Mouse (Mus musculus) limb, embryonic 10.5 days (tissue): ENCODE measurements around the gene Crispld2. TPM values are rescaled to one million over a fixed set of nuclear protein-coding genes. Genes with fewer than 3 reads are reported as not detected.

ENCODE experiments used
- DNase-seq: peaks from one replicate; pipeline ENCODE4 v3.0.0-alpha.2; 2017; ENCODE audit warnings: low spot score
- H3K27ac ChIP-seq: fragments of 300-500 bp; sonication (generic); 2 replicates; pipeline ENCODE4 v1.5.1; 2016; ENCODE audit warnings: mild to moderate bottlenecking
- H3K27me3 ChIP-seq: fragments of 300-500 bp; sonication (generic); 2 replicates; pipeline ENCODE4 v1.6.1; 2016; ENCODE audit warnings: low read depth, mild to moderate bottlenecking; ENCODE audit not compliant: poor library complexity, severe bottlenecking
- H3K36me3 ChIP-seq: fragments of 300-500 bp; sonication (generic); 2 replicates; pipeline ENCODE4 v1.6.1; 2016; ENCODE audit warnings: mild to moderate bottlenecking, moderate library complexity
- H3K4me1 ChIP-seq: fragments of 300-500 bp; sonication (generic); 2 replicates; pipeline ENCODE4 v1.6.1; 2016
- H3K4me3 ChIP-seq: fragments of 300-500 bp; sonication (generic); 2 replicates; pipeline ENCODE4 v1.5.1; 2016; ENCODE audit warnings: mild to moderate bottlenecking, moderate library complexity
- H3K9me3 ChIP-seq: fragments of 300-500 bp; sonication (generic); replicated peaks from 2 replicates; pipeline ENCODE4 v1.6.1; 2016; ENCODE audit warnings: mild to moderate bottlenecking
- WGBS: fragments of 180-500 bp; shearing (Covaris S2); methylation state at CpG from one replicate; pipeline ENCODE4 v1.1.7; 2016; 5-methylcytosine and 5-hydroxymethylcytosine counted together
- polyA plus RNA-seq: library from polyadenylated mRNA; unstranded; fragments of >200 nt; fragmentation: Nextera tagmentation; extraction: Ambion mirVana; gene quantifications from 2 replicates; pipeline ENCODE4 v1.2.1, GENCODE M21; 2016

Crispld2 gene
- polyA plus RNA-seq, 1 experiment from 2014 or later, result 6.1 TPM

DNA sequence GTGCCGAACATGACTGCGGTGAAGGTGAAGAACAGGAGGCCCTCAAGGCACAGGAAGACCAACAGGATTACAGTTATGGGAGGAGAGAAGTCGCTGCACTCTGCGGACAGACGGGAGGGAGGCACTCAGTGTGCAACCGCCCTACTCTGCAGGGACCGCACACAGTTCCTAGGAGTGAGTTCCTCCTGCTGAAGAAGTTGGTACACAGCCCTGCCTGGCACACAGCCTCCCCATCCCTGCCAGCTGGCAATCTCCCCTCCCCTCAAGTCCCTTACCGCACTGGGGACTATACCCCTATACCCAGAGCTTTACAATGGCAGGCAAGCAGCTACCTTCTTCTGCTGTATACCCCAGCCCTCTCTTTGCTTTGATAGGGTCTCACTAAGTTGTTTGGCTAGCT, 91.0 kb downstream of the Crispld2 start:
- Histone ChIP-seq H3K36me3 (peaks cover 71% of the 10 kb centered on the region), H3K27ac (no peak overlapping the region), H3K27me3 (no peaks in the 10 kb centered on the region), H3K4me1 (no peaks in the 10 kb centered on the region), H3K4me3 (no peak overlapping the region), H3K9me3 (no peaks in the 10 kb centered on the region)
- DNase-seq, result no peak
- WGBS, result 93% methylated on average over 8 of the region's 8 CpGs

DNA sequence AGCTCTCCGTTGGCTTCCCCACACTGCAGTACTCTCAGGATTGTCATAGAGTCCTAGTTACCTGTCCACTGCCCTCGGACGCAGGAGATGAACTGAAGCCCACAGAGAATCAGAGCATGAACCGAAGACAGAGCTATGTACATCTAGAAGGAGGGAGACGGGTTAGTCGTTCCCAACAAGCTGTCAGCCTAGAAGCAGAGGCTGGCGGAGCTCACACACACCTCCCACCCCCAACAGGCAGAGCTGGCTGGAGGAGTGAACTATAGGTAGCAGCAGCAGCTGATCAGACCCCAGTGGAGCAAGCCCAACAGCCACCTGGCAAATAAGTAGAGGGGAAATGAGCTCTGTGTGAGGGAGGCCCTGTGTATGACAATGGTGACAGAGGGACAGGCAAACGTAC, 92.5 kb downstream of the Crispld2 start:
- Histone ChIP-seq H3K27me3 (no peaks in the 10 kb centered on the region), H3K4me1 (no peaks in the 10 kb centered on the region), H3K27ac (no peak overlapping the region), H3K4me3 (no peak overlapping the region), H3K36me3 (peaks cover 79% of the 10 kb centered on the region), H3K9me3 (no peaks in the 10 kb centered on the region)
- WGBS, result 88% methylated on average over 8 of the region's 8 CpGs
- no peak for DNase-seq

DNA sequence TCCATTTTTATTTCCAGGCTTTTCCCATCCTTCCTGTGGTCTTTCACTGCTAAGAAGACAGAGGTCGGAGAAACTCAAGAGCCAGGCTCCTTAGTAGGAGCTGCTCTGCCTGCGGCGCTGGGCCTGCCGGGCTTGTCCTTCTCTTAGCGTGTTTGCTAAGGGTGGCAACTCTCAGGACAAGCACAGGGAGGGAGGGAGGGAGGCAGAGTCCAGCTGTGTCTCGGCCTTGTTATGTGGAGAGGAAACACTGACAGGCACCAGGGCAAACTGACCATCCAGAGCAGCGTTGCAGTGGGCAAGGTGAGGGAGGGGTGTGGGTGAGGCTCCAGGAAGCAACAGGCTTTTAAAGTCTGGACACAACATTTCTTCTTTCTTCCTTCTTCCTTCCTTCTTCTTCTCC, 97.3 kb downstream of the Crispld2 start:
- Histone ChIP-seq H3K4me1 (no peaks in the 10 kb centered on the region), H3K27ac (no peak overlapping the region), H3K9me3 (no peaks in the 10 kb centered on the region), H3K36me3 (peaks cover 89% of the 10 kb centered on the region), H3K27me3 (no peaks in the 10 kb centered on the region), H3K4me3 (no peak overlapping the region)
- 78% methylated on average over 7 of the region's 7 CpGs for WGBS
- no peak for DNase-seq

DNA sequence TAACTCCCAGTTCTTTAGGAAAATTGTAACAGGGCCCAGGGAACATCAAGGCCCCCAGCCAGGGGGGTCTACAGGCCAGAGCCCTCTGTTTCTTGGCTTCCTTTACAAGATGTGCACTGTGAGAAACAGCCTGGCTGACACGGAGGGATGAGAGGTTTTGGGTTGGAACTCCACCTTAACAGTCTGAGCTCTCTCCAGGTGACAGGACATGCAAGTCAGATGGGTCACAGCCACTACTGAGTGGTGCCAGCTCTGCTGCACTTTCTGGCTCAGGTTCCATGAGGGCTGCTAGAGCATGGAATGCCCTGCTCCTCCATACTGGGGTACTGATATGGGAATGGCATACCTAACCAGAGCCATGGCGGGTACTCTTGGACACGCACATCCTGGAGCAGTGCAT, 98.8 kb downstream of the Crispld2 start:
- Histone ChIP-seq H3K27ac (no peak overlapping the region), H3K27me3 (no peaks in the 10 kb centered on the region), H3K9me3 (no peaks in the 10 kb centered on the region), H3K4me1 (no peaks in the 10 kb centered on the region), H3K36me3 (peaks cover 76% of the 10 kb centered on the region), H3K4me3 (no peak overlapping the region)
- no peak for DNase-seq
- 82% methylated on average over 3 of the region's 3 CpGs for WGBS

DNA sequence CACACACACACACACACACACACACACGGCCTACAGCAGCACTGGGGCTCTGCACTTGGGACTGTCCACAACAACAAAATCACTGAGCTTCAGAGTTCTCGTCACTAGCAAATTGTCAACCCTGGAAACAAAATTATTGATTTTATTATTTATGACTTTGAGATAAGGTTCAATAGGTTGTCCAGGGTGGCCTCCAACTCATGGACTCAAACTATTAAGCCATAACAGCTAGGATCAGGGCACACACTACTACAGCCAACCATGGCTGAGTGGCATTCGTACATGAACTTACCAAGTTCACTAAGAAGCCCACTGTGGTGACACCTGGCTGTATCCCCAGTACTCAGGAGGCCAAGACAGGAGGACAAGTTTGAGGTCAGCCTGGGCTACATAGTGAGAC, 100.9 kb downstream of the Crispld2 start:
- DNase-seq, result no peak
- Histone ChIP-seq H3K4me3 (no peak overlapping the region), H3K4me1 (no peaks in the 10 kb centered on the region), H3K36me3 (peaks cover 56% of the 10 kb centered on the region), H3K27me3 (no peaks in the 10 kb centered on the region), H3K9me3 (no peaks in the 10 kb centered on the region), H3K27ac (no peak overlapping the region)
- 97% methylated on average over 3 of the region's 3 CpGs for WGBS

DNA sequence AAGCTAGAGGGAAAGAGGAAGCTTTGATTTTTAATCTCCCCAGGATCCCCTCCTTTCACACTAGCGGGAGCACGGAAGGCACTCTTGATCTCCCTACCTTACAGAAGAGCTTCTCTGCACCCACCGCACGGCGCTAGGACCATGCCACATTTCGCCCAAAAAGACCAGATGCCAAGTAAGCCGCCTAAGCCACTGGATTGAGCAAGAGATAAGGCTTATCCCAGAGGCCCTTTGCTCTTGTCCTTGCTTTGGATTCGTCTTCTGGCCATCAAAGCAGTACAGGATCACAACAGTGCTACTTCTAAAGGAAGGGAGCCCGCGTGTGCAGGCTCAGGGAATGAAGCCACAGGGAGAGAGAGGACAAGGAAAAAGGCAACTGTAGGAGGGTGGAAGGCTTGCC, 102.6 kb downstream of the Crispld2 start:
- H3K27ac ChIP-seq, result no peak overlapping the region
- peaks cover 48% of the 10 kb centered on the region for H3K36me3 ChIP-seq
- no peak overlapping the region for H3K4me3 ChIP-seq
- 86% methylated on average over 10 of the region's 10 CpGs for WGBS
- peaks cover 4% of the 10 kb centered on the region for H3K4me1 ChIP-seq
- H3K27me3 ChIP-seq, result no peaks in the 10 kb centered on the region
- no peak for DNase-seq
- H3K9me3 ChIP-seq, result no peaks in the 10 kb centered on the region

DNA sequence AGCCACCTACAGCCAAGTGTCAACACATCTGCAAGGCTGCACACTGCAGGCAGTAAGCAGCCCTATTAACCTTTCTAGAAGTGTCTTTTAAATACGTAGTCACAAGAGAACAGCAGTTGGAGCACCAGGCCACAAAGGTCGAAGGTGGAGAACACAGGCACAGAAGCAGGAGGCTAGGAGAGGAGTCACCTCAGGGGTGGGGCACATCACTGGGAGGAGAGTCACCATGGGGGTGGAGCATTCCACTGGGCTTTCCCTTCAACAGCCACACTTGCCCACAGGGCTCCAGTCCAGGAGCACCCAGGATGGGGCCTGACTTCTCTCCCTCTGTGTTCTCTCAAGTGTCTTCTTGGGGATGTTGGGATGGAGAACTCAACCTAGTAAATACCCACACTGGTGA, 104.2 kb downstream of the Crispld2 start:
- Histone ChIP-seq H3K9me3 (no peaks in the 10 kb centered on the region), H3K36me3 (peaks cover 31% of the 10 kb centered on the region), H3K4me3 (no peak overlapping the region), H3K4me1 (peaks cover 15% of the 10 kb centered on the region), H3K27me3 (no peaks in the 10 kb centered on the region), H3K27ac (no peak overlapping the region)
- 77% methylated on average over 2 of the region's 2 CpGs for WGBS
- DNase-seq, result no peak

DNA sequence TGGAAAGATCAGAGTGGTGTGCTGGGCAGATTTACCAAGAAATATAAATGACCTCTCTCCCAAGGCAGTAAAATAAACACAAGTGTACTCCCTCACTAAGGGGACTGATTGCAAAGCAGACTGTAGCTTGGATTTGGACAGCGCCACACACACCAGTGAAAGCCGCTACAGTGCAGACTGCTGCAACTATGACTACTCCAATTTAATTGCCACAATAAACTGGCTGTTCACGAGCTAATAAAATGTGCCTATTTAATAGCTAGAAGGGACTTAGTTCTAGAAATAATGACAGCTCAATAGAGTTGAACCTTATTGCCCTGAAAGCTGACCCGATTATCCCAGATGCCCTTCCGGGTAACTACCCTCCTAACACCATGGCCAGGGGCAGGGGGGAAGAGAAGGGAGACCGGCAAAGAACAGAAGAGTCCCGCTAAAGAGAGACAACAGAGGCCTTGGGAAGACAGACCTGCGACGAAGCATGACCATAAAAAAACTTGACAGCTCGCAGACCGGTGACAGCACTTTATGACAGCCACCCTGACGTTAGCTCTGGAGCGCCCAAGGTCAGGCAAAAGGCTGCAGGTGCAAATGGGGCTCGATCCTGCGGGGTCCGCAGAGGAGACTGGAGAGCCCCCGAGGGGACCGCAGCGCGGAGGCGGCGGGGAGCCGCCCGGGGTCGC, 108.3 kb downstream of the Crispld2 start:
- Histone ChIP-seq H3K9me3 (no peaks in the 10 kb centered on the region), H3K4me3 (peak overlapping the region; percentile 91), H3K4me1 (peaks cover 29% of the 10 kb centered on the region), H3K27me3 (no peaks in the 10 kb centered on the region), H3K36me3 (peaks cover 9% of the 10 kb centered on the region; the same call in 1 of the 2 replicates), H3K27ac (peak overlapping the region; percentile 89)
- DNase-seq, result no peak
- WGBS, result 6% methylated on average over 25 of the region's 25 CpGs

DNA sequence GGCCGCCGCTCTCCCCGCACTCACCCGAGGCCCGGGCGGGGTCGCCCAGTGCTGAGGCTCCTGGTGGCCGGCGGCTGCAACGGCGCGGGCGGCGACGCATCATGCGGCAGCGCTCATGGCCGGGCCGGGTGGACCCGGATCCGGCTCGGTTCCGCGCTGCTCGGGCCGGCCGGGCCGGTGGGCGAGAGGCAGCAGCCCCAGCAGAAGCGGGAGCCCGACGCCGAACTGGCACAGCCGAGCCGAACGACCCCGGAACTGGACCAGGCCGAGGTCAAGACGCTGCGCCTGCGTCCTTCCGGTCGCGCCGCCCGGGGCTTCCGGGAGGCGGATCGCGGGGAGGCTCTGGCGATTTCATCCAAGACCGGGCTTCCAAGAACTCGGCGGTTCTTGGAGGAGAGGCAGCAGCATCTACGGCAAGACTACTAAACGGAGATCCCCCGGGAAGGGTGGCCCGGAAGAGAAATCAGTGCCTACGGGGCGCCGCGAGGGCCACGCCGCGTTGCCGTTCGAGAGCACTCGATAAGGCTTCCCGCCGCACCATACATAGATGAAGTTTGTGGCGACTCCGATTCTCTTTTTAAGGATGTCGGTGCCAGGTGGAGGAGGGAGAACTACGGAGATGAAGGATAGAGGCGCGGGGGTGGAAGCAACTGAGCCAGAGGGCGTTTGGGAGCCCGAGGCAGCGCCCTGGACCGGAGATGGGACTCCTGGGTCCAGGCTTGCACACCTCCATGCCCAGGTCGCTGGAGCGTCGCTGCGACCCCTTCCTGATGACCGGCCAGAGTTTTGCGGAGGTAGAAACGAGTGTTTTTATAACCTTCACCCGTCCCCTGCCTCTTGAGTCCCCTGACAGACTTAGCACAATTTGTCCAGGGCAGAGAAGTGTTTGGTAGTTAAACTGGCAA, 109.1 kb downstream of the Crispld2 start, which contains the start of gene Zdhhc7:
Zdhhc7 (minus strand) TSS at position 415 of the 905 bp plus-strand sequence.
- peak; percentile 86 for DNase-seq
- peaks cover 29% of the 10 kb centered on the region for H3K4me1 ChIP-seq
- no peaks in the 10 kb centered on the region for H3K27me3 ChIP-seq
- no peaks in the 10 kb centered on the region for H3K9me3 ChIP-seq
- peaks cover 9% of the 10 kb centered on the region for H3K36me3 ChIP-seq
- under 1% methylated on average over 87 of the region's 88 CpGs for WGBS
- H3K27ac ChIP-seq, result peak within 1 kb of the TSS; percentile 89
- H3K4me3 ChIP-seq, result peak within 1 kb of the TSS; percentile 91

Other genes starting within 250 kb of the Crispld2 start
- gene Tldc1, start 214.0 kb upstream of the Crispld2 start, polyA plus RNA-seq, result 13.1 and 14.6 TPM in 2 replicates
- 53.2 and 94.6 TPM in 2 replicates for gene Cotl1, start 151.9 kb upstream of the Crispld2 start, polyA plus RNA-seq
- gene Klhl36, start 130.2 kb upstream of the Crispld2 start, polyA plus RNA-seq, result 7.2 and 7.9 TPM in 2 replicates
- gene Usp10, start 82.1 kb upstream of the Crispld2 start, polyA plus RNA-seq, result 226 and 235 TPM in 2 replicates
- gene Gm20388, start 81.6 kb upstream of the Crispld2 start, polyA plus RNA-seq, result 2.3 and 2.5 TPM in 2 replicates
- 32.4 and 34.8 TPM in 2 replicates for gene Zdhhc7, start 109.0 kb downstream of the Crispld2 start, polyA plus RNA-seq
- gene 6430548M08Rik, start 121.7 kb downstream of the Crispld2 start, polyA plus RNA-seq, result 1.7 and 2.2 TPM in 2 replicates
- gene Fam92b, start 185.0 kb downstream of the Crispld2 start, polyA plus RNA-seq, result 0.16 TPM in 1 of 2 replicates, not detected in the other
- 6.7 and 8.1 TPM in 2 replicates for gene Gse1, start 236.0 kb downstream of the Crispld2 start, polyA plus RNA-seq